Mouse (Mus musculus) activated CD4-positive, CD25-positive, alpha-beta regulatory T cell, adult 4 months (primary cell): ENCODE data around the gene Foxk1. TPM values are rescaled to one million over a fixed set of nuclear protein-coding genes. Genes with fewer than 3 reads are reported as not detected.

Source experiments
- ATAC-seq: one replicate; pipeline ENCODE4 v1.8.0; 2017
- polyA plus RNA-seq, 2 experiments: library from polyadenylated mRNA; unstranded; fragments of 100-300 nt; shearing (Covaris generic); gene quantifications; one replicate each; pipeline ENCODE4 v1.2.1; 2017

Foxk1 gene
- polyA plus RNA-seq, 2 experiments from 2014 or later: 9.4 to 13.3 TPM

- ATAC-seq: no peak
These were observed 13.6 kb upstream of the Foxk1 start for GRCm38 (mm10) chr5:142387716-142388115.

DNA sequence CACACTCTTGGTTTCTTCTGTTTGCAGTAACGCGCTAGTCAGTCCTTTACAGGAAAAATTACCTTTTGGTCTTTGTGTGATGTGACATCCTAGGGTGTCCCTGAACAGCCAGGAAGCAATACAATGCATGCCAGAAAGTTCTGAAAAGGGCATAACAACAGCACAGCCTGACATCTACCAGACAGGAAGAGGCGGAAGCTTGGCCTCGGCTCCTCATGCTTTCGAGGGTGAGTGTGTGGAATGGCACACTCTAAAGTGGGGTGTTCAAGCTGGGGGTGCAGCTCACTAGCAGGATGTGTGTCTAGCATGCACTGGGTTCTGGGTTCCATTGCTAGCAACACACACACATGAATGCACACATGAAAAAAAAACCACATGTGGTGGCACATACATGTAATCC lies 9.6 kb upstream of the Foxk1 start:
- peak; percentile 67 for ATAC-seq

DNA sequence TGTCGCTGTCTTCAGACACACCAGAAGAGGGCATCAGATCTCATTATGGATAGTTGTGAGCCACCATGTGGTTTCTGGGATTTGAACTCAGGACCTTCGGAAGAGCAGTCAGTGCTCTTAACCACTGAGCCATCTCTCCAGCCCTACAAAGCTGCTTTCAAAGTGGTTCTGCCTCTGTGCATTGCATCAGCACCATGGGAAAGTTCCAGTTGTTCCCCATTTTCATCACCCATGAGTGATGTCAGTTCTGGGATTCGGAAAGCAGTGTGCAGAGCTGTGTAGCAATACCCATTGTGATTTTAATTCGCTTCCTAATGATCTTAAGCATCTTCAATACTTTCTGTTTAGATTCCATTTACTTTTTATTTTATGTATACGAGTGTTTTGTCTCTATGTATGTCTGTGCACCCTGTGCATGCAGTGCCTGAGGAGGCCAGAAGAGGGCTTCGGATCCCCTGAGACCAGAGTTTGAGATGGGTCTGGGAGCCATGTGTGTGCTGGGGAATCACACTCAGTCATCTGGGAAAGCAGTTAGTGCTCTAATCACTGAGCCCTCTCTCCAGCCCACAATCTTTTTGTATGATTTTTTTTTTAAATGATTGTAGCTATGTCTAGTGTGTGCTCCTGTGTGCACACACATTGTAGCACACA lies 6.6 kb upstream of the Foxk1 start:
- no peak for ATAC-seq

DNA sequence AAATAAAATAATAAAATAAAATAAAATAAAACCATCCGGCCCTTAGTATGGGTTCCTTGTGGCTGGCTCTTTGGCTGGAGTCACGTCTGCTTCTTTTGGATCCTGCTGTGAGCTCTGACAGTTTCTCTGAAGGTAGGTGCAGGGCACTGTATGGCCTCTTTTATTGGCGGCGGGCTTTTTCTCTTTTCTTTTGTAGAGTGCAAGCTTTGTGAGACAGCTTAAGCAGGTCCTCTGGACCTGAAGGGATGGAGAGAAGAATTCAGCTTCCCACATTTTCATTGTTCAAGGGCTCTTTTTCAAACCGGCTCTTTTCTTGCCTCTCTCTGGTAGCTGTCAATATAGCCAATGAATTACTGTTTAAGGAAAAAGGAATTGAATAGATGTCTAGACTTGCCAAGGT lies 5.4 kb upstream of the Foxk1 start:
- ATAC-seq: no peak

DNA sequence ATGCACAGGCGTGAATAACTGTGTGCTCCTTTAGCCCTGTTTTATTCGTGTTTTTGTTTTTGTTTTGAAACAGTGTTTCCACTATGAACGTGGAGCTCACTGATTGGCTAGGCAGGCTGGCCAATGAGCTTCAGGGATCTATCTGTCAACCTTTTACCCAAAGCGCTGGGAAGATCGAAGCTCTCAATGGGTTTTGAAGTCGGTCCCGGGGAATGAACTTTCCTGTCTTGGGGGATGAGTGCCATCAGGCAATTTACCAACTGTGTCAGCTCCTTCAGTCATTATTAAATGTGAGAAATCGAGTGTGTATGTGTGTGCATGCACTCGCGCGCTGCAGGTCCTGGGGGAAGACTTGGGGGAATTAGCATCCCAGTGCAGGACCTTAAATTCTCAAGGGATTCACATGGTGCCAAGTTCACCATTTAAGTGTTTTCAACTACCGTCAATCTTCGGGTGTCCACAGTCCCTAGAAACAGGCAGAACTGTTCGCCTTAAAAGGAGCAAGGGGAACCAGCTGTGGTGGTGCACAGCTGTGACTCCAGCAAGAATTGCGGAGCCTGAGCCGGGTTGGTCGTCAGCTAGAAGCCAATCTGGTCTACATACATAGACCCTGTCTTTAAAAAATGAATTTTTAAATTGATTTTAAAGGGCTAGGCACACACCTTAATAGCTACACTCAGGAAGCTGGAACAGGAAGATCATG lies 965 bp upstream of the Foxk1 start:
- ATAC-seq: no peak

DNA sequence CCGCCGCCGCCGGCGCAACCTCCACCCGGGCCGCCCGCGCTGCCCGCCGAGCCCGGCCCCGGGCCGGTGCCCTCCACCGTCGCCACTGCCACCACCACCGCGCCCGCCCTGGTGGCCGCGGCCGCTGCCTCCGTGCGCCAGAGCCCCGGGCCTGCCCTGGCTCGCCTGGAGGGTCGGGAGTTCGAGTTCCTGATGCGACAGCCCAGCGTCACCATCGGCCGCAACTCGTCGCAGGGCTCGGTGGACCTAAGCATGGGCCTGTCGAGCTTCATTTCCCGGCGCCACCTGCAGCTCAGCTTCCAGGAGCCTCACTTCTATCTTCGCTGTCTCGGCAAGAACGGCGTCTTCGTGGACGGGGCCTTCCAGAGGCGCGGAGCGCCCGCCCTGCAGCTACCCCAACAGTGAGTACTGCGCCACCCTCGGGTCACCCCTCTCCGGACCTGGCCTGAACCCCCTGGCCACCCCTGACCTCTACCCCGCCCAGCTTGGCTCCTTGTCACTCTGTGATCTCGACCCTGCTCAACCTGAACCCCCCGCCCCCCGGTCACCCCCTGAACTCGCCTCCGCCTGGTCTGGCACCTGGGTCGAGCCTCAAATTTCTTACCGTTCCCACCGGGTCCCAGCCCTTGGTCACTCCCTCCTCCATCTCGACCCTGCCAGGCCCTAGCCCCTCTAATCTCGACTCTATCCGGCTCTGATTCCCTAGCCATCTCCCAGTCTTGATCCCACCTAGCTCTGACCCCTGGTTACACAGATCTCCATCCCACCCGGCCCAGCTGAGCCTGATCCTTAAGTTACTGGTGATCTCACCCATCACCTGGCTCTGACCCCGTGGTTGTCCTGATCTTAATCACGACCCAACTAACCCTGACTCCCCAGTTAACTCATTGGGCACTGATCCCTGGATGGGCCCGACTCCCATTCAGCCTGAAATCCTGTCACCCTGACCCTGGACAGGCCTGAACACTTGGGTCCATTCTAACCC lies 636 bp downstream of the Foxk1 start:
- ATAC-seq: peak; percentile 31

- ATAC-seq: no peak
These were observed 2.4 kb downstream of the Foxk1 start for GRCm38 (mm10) chr5:142403694-142404093.

- ATAC-seq: peak; percentile 33
These were observed 3.0 kb downstream of the Foxk1 start for GRCm38 (mm10) chr5:142404307-142404706.

- no peak for ATAC-seq
These were observed 4.1 kb downstream of the Foxk1 start for GRCm38 (mm10) chr5:142405426-142405825.

DNA sequence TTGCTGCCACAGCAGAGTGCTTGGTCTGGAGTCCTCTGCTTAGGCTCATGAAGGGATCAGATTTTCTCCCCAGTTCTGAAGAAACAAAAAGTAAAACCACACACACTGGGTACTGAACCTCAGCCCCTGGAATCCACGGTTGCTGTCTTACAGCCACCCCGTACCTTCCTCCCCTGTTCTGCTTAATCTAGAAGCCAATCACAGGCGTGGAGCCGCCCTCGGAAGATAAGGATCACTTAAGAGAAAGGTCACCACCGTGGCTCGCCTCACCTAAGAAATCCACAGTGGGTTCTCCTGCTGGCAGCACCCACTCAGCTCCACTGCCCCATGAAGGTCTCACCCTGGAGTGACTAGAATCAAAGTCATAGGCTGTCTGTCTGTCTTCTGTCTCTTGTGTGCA lies 5.1 kb downstream of the Foxk1 start:
- peak; percentile 19 for ATAC-seq

- no peak for ATAC-seq
These were observed 5.6 kb downstream of the Foxk1 start for GRCm38 (mm10) chr5:142406937-142407336.

DNA sequence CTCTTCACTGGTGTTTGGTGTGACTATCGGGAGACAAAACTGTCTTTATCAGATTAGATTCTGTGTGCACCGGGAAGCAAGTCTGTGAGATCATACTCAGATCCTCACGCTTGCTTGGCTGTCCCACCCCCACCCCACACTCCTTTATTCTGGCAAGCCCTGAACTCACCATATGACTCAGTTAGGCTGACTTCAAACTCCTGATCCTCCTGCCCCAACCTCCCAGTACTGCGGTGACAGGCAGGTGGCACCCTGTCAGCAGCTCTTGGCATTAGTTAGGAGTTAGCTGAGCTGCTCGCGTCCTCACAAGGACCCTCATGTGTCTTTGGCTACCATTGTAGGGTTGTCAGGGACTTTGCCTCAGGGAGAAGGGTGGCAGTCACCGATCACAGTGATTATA lies 6.1 kb downstream of the Foxk1 start:
- ATAC-seq: no peak

GRCm38 (mm10) chr5:142409169-142409568 lies 7.9 kb downstream of the Foxk1 start:
- ATAC-seq: no peak

- no peak for ATAC-seq
These were observed 9.1 kb downstream of the Foxk1 start for GRCm38 (mm10) chr5:142410348-142410747.

- no peak for ATAC-seq
These were observed 11.5 kb downstream of the Foxk1 start for GRCm38 (mm10) chr5:142412678-142413385.

DNA sequence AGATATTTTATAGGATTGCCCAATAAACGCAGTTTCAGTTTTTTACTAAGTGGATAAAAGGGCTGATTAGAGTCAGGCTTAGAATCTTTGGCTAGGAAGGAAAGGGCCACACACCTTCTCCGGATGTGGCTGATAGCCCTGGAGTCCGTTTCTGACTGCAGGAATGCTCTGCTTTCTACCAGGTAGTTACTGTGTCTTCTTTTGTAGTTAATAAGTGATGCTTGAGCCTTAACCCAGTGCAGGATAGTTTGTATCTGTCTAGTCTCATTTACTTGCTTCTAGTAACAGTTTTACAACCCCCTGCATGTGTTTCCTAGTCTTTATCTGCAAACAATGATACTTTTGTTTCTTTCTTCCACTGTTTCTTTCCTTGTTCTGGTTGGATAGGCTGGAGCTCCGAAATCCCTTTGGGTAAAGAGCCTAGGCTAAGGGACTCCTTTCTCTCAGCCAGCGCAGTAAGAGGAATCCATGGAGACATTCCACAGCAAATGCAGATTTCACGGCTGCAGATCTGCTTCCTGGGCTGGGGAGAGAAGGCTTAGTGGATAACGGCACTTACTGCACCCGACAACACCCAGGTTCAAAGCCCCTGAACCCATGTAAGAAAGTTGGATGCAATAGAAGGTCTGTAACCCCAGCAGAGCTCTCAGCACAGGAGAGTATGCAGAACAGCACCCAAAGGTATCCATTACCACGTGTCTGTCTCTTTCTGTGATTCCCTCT lies 12.6 kb downstream of the Foxk1 start:
- no peak for ATAC-seq

GRCm38 (mm10) chr5:142415401-142415800 lies 14.1 kb downstream of the Foxk1 start:
- ATAC-seq: no peak

DNA sequence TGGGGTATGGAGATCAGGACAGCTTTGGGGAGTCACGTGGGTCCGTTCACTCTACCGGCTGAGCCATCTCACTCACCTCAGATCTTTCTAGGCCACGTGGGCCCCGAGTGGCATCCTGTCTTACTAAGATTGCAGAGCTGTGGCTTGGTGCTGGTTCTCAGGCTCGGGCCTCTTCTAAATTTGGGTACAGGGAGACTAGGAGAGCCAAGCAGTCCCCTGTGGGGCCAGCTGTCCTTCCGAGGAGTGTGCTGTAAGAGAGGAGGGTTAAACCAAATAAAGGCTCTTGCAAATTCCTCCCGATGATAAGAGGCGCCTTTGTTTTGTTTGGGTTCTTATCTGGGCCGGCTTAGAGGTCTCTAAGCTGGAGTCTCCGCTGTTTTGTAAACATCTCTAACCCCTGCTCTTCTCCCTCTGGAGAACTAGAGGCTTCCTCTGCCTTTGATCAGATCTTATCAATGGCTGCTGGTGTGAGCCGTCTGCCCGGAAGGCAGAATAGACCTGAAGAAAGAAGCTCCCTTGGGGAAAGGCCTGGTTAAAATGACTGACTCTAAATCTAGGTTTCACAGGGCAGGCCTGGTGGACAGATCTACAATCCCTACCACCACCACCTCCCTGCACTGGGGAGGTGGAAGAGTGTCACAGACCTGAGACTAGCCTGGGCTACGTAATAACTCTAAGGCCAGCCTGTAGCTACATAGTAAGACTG lies 14.9 kb downstream of the Foxk1 start:
- peak; percentile 97 for ATAC-seq

DNA sequence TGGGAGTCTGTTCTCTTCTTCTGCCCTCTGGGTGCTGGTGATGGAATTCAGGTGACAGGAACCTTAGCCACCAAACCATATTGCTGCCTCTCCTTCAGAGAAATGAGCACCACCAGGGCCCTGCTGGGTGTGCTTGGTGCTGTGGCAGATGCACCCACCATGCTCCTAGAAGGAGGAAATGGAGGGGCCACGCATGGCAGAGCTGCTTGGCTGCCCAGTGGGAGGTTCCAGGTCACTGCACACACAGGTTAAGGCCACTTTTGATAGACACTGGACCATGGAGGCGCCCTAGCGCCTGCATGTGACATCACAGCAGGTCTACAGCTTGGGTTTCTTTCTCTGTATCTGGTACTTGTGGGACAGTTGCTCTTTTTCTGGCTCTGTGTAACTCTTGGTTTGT lies 15.8 kb downstream of the Foxk1 start:
- ATAC-seq: no peak

DNA sequence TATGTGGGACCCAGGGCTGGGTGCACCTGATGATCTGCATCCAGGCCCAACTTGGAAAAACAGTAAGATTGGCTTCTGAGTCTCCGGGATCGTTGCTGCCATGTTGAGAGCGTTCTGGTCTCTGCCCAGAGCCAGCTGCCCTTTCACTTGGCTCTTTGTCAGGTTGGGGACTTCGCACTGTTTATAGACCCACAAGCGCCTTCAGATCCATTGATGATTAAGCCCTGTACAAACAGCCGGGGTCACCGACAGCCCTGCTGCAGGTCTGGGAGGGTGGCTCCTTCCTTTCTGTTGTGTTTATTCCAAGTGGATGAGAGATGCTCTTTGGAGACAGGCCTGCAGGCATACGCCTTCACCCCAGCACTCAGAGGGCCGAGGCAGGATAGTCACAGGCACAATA lies 16.6 kb downstream of the Foxk1 start:
- no peak for ATAC-seq

- no peak for ATAC-seq
These were observed 17.1 kb downstream of the Foxk1 start for GRCm38 (mm10) chr5:142418419-142418818.
